Mouse (Mus musculus): ENCODE results near the gene Nek11. TPM values are rescaled to one million over a fixed set of nuclear protein-coding genes. Genes with fewer than 3 reads are reported as not detected.
A peak's percentile ranks its signal among the peaks of the same experiment; 100 is the strongest.

Nek11 gene
- polyA plus RNA-seq, 1 experiment from 2014 or later = not detected

DNA sequence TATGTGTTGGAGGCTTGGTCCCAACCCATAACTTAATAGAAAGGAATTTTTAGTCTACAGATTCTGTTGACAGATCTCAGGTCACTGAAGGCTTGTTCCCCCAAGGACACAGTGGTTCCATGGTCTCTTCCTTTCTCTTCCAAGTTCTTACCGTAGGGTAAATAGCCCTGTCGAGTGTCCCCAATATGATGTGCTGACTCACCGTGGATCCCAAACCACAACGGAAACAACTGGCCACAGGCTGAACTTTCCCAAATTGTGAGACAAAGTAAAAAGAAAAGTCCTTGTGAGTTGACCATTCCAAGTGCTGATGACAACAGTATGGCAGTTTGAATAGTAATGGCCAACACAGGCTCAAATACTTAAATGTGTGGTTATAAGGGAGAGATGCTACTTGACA lies 144.1 kb downstream of the Nek11 start:
- H3K4me2 ChIP-seq (ENCODE audit: low read depth, low read length) = no peak overlapping the region
- no peaks in the 10 kb centered on the region for H3K36me3 ChIP-seq (replicated peaks; ENCODE audit: insufficient read depth, low read length)
- WGBS (ENCODE audit: insufficient replicate concordance) = 83% methylated on average over 4 of the region's 4 CpGs
- no peaks in the 10 kb centered on the region; the same call in 1 of the 2 replicates for H3K9me3 ChIP-seq (ENCODE audit: low read length)
- TF ChIP-seq CTCF (IDR thresholded peaks at IDR 0.05; ENCODE audit: low read depth) = no peak
- no peak for TF ChIP-seq EP300 (IDR thresholded peaks at IDR 0.05; ENCODE audit: low read depth)
- no peaks in the 10 kb centered on the region for H3K4me1 ChIP-seq (ENCODE audit: insufficient read depth)
- no peak for ATAC-seq
- H3K27me3 ChIP-seq (ENCODE audit: insufficient read depth, low read length) = no peaks in the 10 kb centered on the region
- no peak overlapping the region for H3K4me3 ChIP-seq (ENCODE audit: low read depth, low read length)
- DNase-seq = no peak
- no peak overlapping the region for H3K9ac ChIP-seq (replicated peaks)
- no peak overlapping the region for H3K27ac ChIP-seq (ENCODE audit: low read depth)

DNA sequence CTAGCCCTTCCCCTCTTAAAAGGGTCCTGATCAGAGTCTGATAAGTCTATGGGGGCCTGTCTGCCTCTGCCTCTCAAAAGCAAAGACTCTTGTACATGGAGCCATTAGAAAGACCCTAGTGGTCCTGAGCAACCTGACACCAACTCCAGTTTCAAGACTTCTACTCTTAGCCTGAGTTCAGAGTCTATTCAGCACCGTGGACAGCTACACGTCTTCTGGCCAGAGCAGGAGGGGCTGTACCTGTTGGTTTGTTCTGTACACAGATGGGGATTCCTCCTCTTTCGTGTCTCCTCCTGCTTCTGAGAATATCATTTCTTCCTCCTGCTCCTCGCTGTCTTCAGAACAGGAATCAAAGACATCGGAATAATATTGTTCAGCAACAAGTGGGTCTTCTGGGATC lies 151.3 kb downstream of the Nek11 start:
- no peaks in the 10 kb centered on the region for H3K36me3 ChIP-seq (replicated peaks; ENCODE audit: insufficient read depth, low read length)
- DNase-seq = peak; percentile 18

DNA sequence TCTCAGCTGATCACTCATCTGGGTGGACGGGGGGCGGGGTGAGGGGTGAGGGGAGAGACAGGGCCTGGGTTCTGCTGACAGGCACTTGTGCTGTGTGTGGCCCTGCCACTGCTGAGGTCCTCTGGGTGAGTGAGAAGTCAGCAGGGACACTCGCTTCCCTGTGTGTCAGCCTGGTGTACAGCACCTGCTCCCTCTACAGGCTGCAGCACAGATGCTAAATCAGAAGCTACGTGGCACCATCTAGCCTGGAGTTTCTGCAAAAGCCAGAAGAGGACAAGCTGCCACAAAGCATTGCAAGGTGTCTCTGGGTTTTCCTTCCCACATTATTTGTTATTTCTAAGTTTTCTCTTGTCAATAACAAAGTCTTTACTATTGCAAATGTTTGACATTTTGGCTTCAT lies 180.9 kb downstream of the Nek11 start:
- no peaks in the 10 kb centered on the region for H3K36me3 ChIP-seq (replicated peaks; ENCODE audit: insufficient read depth, low read length)
- WGBS (ENCODE audit: insufficient replicate concordance) = 39% methylated on average over 4 of the region's 4 CpGs
- no peak overlapping the region for H3K9ac ChIP-seq (replicated peaks)
- no peak for TF ChIP-seq EP300 (IDR thresholded peaks at IDR 0.05; ENCODE audit: low read depth)
- TF ChIP-seq CTCF (IDR thresholded peaks at IDR 0.05; ENCODE audit: low read depth) = no peak
- no peak overlapping the region for H3K4me3 ChIP-seq (ENCODE audit: low read depth, low read length)
- no peaks in the 10 kb centered on the region for H3K4me1 ChIP-seq (ENCODE audit: insufficient read depth)
- DNase-seq (no peak), ATAC-seq (no peak)
- no peak overlapping the region for H3K4me2 ChIP-seq (ENCODE audit: low read depth, low read length)
- H3K27ac ChIP-seq (ENCODE audit: low read depth) = no peak overlapping the region
- H3K27me3 ChIP-seq (ENCODE audit: insufficient read depth, low read length) = no peaks in the 10 kb centered on the region
- no peaks in the 10 kb centered on the region for H3K9me3 ChIP-seq (ENCODE audit: low read length)

More for the DNA sequence above, 151.3 kb downstream of the Nek11 start:
- no peaks in the 10 kb centered on the region for H3K4me1 ChIP-seq (ENCODE audit: insufficient read depth)
- H3K4me2 ChIP-seq (ENCODE audit: low read depth, low read length) = no peak overlapping the region
- H3K27me3 ChIP-seq (ENCODE audit: insufficient read depth, low read length) = no peaks in the 10 kb centered on the region
- no peak overlapping the region for H3K27ac ChIP-seq (ENCODE audit: low read depth)
- TF ChIP-seq CTCF (IDR thresholded peaks at IDR 0.05; ENCODE audit: low read depth) (no peak), EP300 (IDR thresholded peaks at IDR 0.05; ENCODE audit: low read depth) (no peak)
- no peak for ATAC-seq
- H3K9ac ChIP-seq (replicated peaks) = no peak overlapping the region
- 26% methylated on average over 5 of the region's 5 CpGs for WGBS (ENCODE audit: insufficient replicate concordance)
- H3K4me3 ChIP-seq (ENCODE audit: low read depth, low read length) = no peak overlapping the region
- H3K9me3 ChIP-seq (ENCODE audit: low read length) = no peaks in the 10 kb centered on the region

DNA sequence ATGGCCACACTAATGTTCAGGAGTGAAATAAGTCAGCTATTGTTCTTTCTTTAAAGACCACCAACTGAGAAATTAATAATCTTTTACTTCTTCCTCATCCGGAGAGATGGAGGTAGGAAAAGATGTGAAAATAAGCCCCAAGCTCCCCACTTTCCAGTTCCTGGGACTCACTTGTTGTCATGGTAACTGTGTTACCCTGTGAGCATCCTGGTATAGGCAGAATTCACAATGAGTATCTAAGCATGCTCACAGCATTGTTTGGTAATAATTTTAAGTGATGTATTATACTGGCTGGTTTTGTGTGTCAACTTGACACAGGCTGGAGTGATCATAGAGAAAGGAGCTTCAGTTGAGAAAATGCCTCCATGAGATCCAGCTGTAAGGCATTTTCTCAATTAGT lies 195.0 kb downstream of the Nek11 start:
- no peak overlapping the region for H3K4me2 ChIP-seq (ENCODE audit: low read depth, low read length)
- H3K27ac ChIP-seq (ENCODE audit: low read depth) = no peak overlapping the region
- no peaks in the 10 kb centered on the region for H3K4me1 ChIP-seq (ENCODE audit: insufficient read depth)
- H3K27me3 ChIP-seq (ENCODE audit: insufficient read depth, low read length) = no peaks in the 10 kb centered on the region
- H3K36me3 ChIP-seq (replicated peaks; ENCODE audit: insufficient read depth, low read length) = no peaks in the 10 kb centered on the region
- no peak overlapping the region for H3K9ac ChIP-seq (replicated peaks)
- DNase-seq = no peak
- H3K9me3 ChIP-seq (ENCODE audit: low read length) = no peaks in the 10 kb centered on the region
- no peak for ATAC-seq
- H3K4me3 ChIP-seq (ENCODE audit: low read depth, low read length) = no peak overlapping the region
- 76% methylated on average over 1 of the region's 1 CpGs for WGBS (ENCODE audit: insufficient replicate concordance)
- TF ChIP-seq CTCF (IDR thresholded peaks at IDR 0.05; ENCODE audit: low read depth) (no peak), EP300 (IDR thresholded peaks at IDR 0.05; ENCODE audit: low read depth) (no peak)

DNA sequence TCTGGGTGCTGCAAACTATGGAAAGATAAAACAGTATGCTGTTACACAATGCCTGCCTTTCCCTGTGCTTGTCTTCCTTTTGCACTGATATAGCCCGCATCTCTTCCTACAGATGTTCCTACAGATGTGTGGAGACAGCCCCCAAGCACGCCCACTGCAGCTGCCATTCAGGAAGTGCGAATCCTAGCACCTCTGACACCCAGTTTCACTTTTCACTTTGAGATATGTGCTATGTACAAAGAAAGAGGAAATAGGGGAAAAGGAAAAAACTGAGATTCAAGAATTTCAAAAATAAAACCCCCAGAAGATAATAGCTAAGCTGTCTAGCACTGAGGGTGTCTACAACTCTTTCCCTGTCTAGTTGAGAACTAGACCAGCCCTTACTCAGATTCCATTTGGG lies 208.6 kb downstream of the Nek11 start:
- 34% methylated on average over 3 of the region's 3 CpGs for WGBS (ENCODE audit: insufficient replicate concordance)
- H3K27ac ChIP-seq (ENCODE audit: low read depth) = no peak overlapping the region
- no peaks in the 10 kb centered on the region for H3K4me1 ChIP-seq (ENCODE audit: insufficient read depth)
- no peak overlapping the region for H3K9ac ChIP-seq (replicated peaks)
- TF ChIP-seq CTCF (IDR thresholded peaks at IDR 0.05; ENCODE audit: low read depth) = no peak
- no peak for TF ChIP-seq EP300 (IDR thresholded peaks at IDR 0.05; ENCODE audit: low read depth)
- H3K36me3 ChIP-seq (replicated peaks; ENCODE audit: insufficient read depth, low read length) = no peaks in the 10 kb centered on the region
- no peak for DNase-seq
- ATAC-seq = no peak
- no peaks in the 10 kb centered on the region for H3K9me3 ChIP-seq (ENCODE audit: low read length)
- no peak overlapping the region for H3K4me3 ChIP-seq (ENCODE audit: low read depth, low read length)
- H3K27me3 ChIP-seq (ENCODE audit: insufficient read depth, low read length) = no peaks in the 10 kb centered on the region
- no peak overlapping the region for H3K4me2 ChIP-seq (ENCODE audit: low read depth, low read length)

DNA sequence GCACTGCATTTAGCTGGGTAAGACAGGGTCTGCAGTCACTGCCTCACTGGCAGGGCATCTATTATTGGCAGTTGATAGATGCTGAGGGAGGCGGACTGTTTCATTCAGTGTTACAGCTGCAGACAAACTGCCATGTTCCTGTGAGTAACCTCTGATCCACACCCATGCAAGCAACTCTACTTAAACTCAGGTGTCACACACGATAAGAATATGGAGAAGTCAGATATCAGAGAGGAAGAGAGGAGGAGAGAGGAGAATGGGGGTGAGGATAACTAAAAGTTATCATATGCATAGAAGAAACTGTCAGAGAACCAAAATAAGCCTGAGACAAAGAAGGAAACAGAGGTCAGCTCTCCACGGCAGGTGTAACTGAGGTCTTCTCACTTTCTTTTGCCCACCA lies 212.9 kb downstream of the Nek11 start:
- Histone ChIP-seq H3K9me3 (ENCODE audit: low read length) (no peaks in the 10 kb centered on the region), H3K9ac (replicated peaks) (no peak overlapping the region), H3K4me1 (ENCODE audit: insufficient read depth) (no peaks in the 10 kb centered on the region), H3K27ac (ENCODE audit: low read depth) (no peak overlapping the region), H3K36me3 (replicated peaks; ENCODE audit: insufficient read depth, low read length) (no peaks in the 10 kb centered on the region), H3K4me3 (ENCODE audit: low read depth, low read length) (no peak overlapping the region), H3K4me2 (ENCODE audit: low read depth, low read length) (no peak overlapping the region), H3K27me3 (ENCODE audit: insufficient read depth, low read length) (no peaks in the 10 kb centered on the region)
- WGBS (ENCODE audit: insufficient replicate concordance) = 64% methylated on average over 3 of the region's 3 CpGs
- TF ChIP-seq EP300 (IDR thresholded peaks at IDR 0.05; ENCODE audit: low read depth) (no peak), CTCF (IDR thresholded peaks at IDR 0.05; ENCODE audit: low read depth) (no peak)
- ATAC-seq (no peak), DNase-seq (no peak)

DNA sequence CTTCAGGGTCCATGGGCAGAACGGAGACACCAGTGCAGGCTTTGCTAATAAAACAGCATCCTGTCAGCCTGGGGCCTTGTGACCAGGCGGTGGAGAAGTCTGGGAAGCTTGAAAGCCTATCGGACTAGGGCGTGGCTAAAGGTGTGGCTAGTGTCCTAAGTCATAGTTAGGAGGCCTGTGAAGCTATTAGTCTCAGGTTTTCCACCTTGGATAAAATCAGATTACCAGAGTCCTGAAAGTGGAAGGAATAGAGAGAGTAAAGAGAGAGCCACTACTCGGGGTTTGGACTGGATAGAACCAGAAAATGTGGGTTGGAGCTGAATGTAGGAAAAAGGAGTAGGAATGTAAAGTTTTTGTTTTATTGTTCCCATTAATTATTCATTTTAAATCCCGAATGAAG lies 250.3 kb downstream of the Nek11 start, which contains the start of gene 1700080E11Rik:
Gene 1700080E11Rik, minus strand, starts transcription at position 101 of the 400 bp plus-strand sequence.
- TF ChIP-seq EP300 (IDR thresholded peaks at IDR 0.05; ENCODE audit: low read depth) (no peak), CTCF (IDR thresholded peaks at IDR 0.05; ENCODE audit: low read depth) (no peak)
- no peak for DNase-seq
- H3K9me3 ChIP-seq (ENCODE audit: low read length) = no peaks in the 10 kb centered on the region
- ATAC-seq = no peak
- H3K9ac ChIP-seq (replicated peaks) = no peak within 1 kb of the TSS
- 69% methylated on average over 6 of the region's 6 CpGs for WGBS (ENCODE audit: insufficient replicate concordance)
- H3K27me3 ChIP-seq (ENCODE audit: insufficient read depth, low read length) = no peaks in the 10 kb centered on the region
- no peaks in the 10 kb centered on the region for H3K4me1 ChIP-seq (ENCODE audit: insufficient read depth)
- H3K27ac ChIP-seq (ENCODE audit: low read depth) = no peak within 1 kb of the TSS
- H3K36me3 ChIP-seq (replicated peaks; ENCODE audit: insufficient read depth, low read length) = no peaks in the 10 kb centered on the region
- no peak within 1 kb of the TSS for H3K4me2 ChIP-seq (ENCODE audit: low read depth, low read length)
- H3K4me3 ChIP-seq (ENCODE audit: low read depth, low read length) = no peak within 1 kb of the TSS
